Mouse (Mus musculus) neural tube, embryonic 13.5 days (tissue): ENCODE measurements around the gene Vwa7. TPM values are rescaled to one million over a fixed set of nuclear protein-coding genes. Genes with fewer than 3 reads are reported as not detected.

ENCODE experiments used
- ATAC-seq: fragments of 200-750 bp; cut with Nextera tagmentation; 2 replicates; pipeline ENCODE4 v1.8.0; 2017; ENCODE audit warnings: low read depth, mild to moderate bottlenecking, moderate TSS enrichment, moderate library complexity
- H3K27ac ChIP-seq: fragments of 300-500 bp; sonication (generic); replicated peaks from 2 replicates; pipeline ENCODE4 v1.5.1; 2015; ENCODE audit warnings: moderate library complexity, mild to moderate bottlenecking, inconsistent platforms
- H3K27me3 ChIP-seq: fragments of 300-500 bp; sonication (generic); 2 replicates; pipeline ENCODE4 v1.6.1; 2015; ENCODE audit warnings: mild to moderate bottlenecking, inconsistent platforms
- H3K36me3 ChIP-seq: fragments of 300-500 bp; sonication (generic); 2 replicates; pipeline ENCODE4 v1.6.1; 2015; ENCODE audit warnings: mild to moderate bottlenecking, inconsistent platforms
- H3K4me1 ChIP-seq: fragments of 300-500 bp; sonication (generic); replicated peaks from 2 replicates; pipeline ENCODE4 v1.6.1; 2015; ENCODE audit warnings: inconsistent platforms
- H3K4me2 ChIP-seq: fragments of 300-500 bp; sonication (generic); 2 replicates; pipeline ENCODE4 v1.6.1; 2015; ENCODE audit warnings: inconsistent platforms, mild to moderate bottlenecking, moderate library complexity
- H3K4me3 ChIP-seq: fragments of 300-500 bp; sonication (generic); 2 replicates; pipeline ENCODE4 v1.5.1; 2015; ENCODE audit warnings: mild to moderate bottlenecking, inconsistent platforms
- H3K9ac ChIP-seq: fragments of 300-500 bp; sonication (generic); 2 replicates; pipeline ENCODE4 v1.6.1; 2015; ENCODE audit warnings: moderate library complexity, mild to moderate bottlenecking, inconsistent platforms
- H3K9me3 ChIP-seq: fragments of 300-500 bp; sonication (generic); 2 replicates; pipeline ENCODE4 v1.6.1; 2016; ENCODE audit warnings: inconsistent platforms
- WGBS: fragments of 180-500 bp; shearing (Covaris S2); methylation state at CpG from one replicate; pipeline ENCODE4 v1.1.7; 2015; 5-methylcytosine and 5-hydroxymethylcytosine counted together
- polyA plus RNA-seq: library from polyadenylated mRNA; unstranded; fragments of >200 nt; fragmentation: Nextera tagmentation; extraction: Ambion mirVana; gene quantifications from 2 replicates; pipeline ENCODE4 v1.2.1, GENCODE M21; 2015

The Vwa7 gene
- polyA plus RNA-seq, 1 experiment from 2014 or later = 0.18 TPM

GRCm38 (mm10) chr17:35051156-35052086 lies 35.0 kb downstream of the Vwa7 start:
- Histone ChIP-seq H3K9ac (peak overlapping the region; percentile 78), H3K27me3 (no peaks in the 10 kb centered on the region), H3K27ac (peak overlapping the region; percentile 95), H3K9me3 (no peaks in the 10 kb centered on the region), H3K4me3 (peak overlapping the region; percentile 45), H3K36me3 (peaks cover 23% of the 10 kb centered on the region), H3K4me2 (peak overlapping the region; percentile 64), H3K4me1 (peaks cover 49% of the 10 kb centered on the region)
- WGBS = 2% methylated on average over 21 of the region's 21 CpGs
- ATAC-seq = peak; percentile 57

- 86% methylated on average over 12 of the region's 12 CpGs for WGBS
These were observed 36.0 kb downstream of the Vwa7 start for GRCm38 (mm10) chr17:35052271-35052798.

GRCm38 (mm10) chr17:35055691-35056495 lies 39.5 kb downstream of the Vwa7 start:
- H3K4me3 ChIP-seq = no peak overlapping the region
- no peak overlapping the region for H3K27ac ChIP-seq
- no peaks in the 10 kb centered on the region for H3K27me3 ChIP-seq
- WGBS = 90% methylated on average over 7 of the region's 7 CpGs
- peaks cover 43% of the 10 kb centered on the region for H3K4me1 ChIP-seq
- peaks cover 28% of the 10 kb centered on the region for H3K36me3 ChIP-seq
- H3K9me3 ChIP-seq = no peaks in the 10 kb centered on the region
- H3K9ac ChIP-seq = no peak overlapping the region
- no peak for ATAC-seq
- H3K4me2 ChIP-seq = no peak overlapping the region

More at GRCm38 (mm10) chr17:35052271-35052798, 36.0 kb downstream of the Vwa7 start:
- Histone ChIP-seq H3K27me3 (no peaks in the 10 kb centered on the region), H3K4me2 (peak overlapping the region; percentile 64), H3K4me1 (peaks cover 44% of the 10 kb centered on the region), H3K4me3 (peak overlapping the region; percentile 45), H3K36me3 (peaks cover 23% of the 10 kb centered on the region), H3K9me3 (no peaks in the 10 kb centered on the region), H3K9ac (peak overlapping the region; percentile 78), H3K27ac (peak overlapping the region; percentile 95)
- ATAC-seq = no peak

- no peak overlapping the region for H3K9ac ChIP-seq
- H3K4me1 ChIP-seq = peaks cover 39% of the 10 kb centered on the region
- H3K27me3 ChIP-seq = no peaks in the 10 kb centered on the region
- H3K27ac ChIP-seq = no peak overlapping the region
- no peak for ATAC-seq
- 79% methylated on average over 3 of the region's 3 CpGs for WGBS
- H3K4me3 ChIP-seq = no peak overlapping the region
- H3K4me2 ChIP-seq = no peak overlapping the region
- H3K9me3 ChIP-seq = no peaks in the 10 kb centered on the region
- peaks cover 38% of the 10 kb centered on the region for H3K36me3 ChIP-seq
These were observed 40.7 kb downstream of the Vwa7 start for GRCm38 (mm10) chr17:35057090-35057489.

DNA sequence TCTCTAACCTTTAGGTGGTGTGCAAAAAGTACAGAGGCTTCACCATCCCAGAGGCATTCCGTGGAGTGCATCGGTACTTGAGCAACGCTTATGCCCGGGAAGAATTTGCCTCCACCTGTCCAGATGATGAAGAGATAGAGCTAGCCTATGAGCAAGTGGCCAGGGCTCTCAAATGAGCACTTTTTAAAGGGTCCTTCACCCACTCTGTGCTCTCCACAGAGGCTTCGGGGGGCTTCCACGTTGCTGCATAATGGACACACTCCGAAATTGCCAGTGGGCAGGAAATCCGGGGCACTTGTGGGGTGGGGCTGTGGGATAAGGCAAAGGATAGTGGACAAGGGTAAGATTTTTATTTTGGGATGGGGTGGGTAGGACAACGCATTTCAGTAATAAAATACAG lies 41.9 kb downstream of the Vwa7 start:
- H3K4me2 ChIP-seq = peak overlapping the region; percentile 94
- peaks cover 41% of the 10 kb centered on the region for H3K36me3 ChIP-seq
- H3K4me3 ChIP-seq = peak overlapping the region; percentile 79
- WGBS = 67% methylated on average over 9 of the region's 9 CpGs
- H3K9me3 ChIP-seq = no peaks in the 10 kb centered on the region
- peaks cover 30% of the 10 kb centered on the region for H3K4me1 ChIP-seq
- H3K27me3 ChIP-seq = peaks cover 6% of the 10 kb centered on the region
- peak overlapping the region; percentile 87 for H3K9ac ChIP-seq
- ATAC-seq = 0 out of 2 replicates have a peak, but pooled peaks have one; percentile 0
- peak overlapping the region; percentile 87 for H3K27ac ChIP-seq

GRCm38 (mm10) chr17:35058911-35059892 lies 42.8 kb downstream of the Vwa7 start, which contains the start of gene Ddah2:
Gene Ddah2 (plus strand): TSS chr17:35059035.
- under 1% methylated on average over 57 of the region's 57 CpGs for WGBS
- peaks cover 15% of the 10 kb centered on the region for H3K27me3 ChIP-seq
- peak; percentile 94 for ATAC-seq
- H3K4me1 ChIP-seq = peaks cover 30% of the 10 kb centered on the region
- no peaks in the 10 kb centered on the region for H3K9me3 ChIP-seq
- peak within 1 kb of the TSS; percentile 87 for H3K9ac ChIP-seq
- H3K27ac ChIP-seq = peak within 1 kb of the TSS; percentile 87
- H3K4me2 ChIP-seq = peak within 1 kb of the TSS; percentile 94
- peaks cover 38% of the 10 kb centered on the region for H3K36me3 ChIP-seq
- H3K4me3 ChIP-seq = peak within 1 kb of the TSS; percentile 79

DNA sequence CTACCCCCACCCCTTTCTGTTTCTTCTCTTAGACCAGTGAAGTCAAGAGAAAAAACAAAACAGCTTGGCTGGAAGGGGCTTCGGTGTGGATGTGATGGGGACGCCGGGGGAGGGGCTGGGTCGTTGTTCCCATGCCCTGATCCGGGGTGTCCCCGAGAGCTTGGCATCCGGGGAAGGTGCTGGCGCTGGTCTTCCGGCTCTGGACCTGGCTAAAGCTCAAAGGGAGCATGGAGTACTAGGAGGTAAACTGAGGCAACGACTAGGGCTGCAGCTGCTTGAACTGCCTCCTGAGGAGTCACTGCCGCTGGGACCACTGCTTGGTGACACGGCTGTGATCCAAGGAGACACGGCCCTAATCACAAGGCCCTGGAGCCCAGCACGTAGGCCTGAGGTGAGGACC lies 43.7 kb downstream of the Vwa7 start:
- peaks cover 24% of the 10 kb centered on the region for H3K27me3 ChIP-seq
- peaks cover 36% of the 10 kb centered on the region for H3K36me3 ChIP-seq
- H3K9me3 ChIP-seq = no peaks in the 10 kb centered on the region
- peak overlapping the region; percentile 79 for H3K4me3 ChIP-seq
- peaks cover 37% of the 10 kb centered on the region for H3K4me1 ChIP-seq
- H3K4me2 ChIP-seq = peak overlapping the region; percentile 94
- ATAC-seq = no peak
- 29% methylated on average over 14 of the region's 14 CpGs for WGBS
- H3K27ac ChIP-seq = no peak overlapping the region
- peak overlapping the region; percentile 87 for H3K9ac ChIP-seq

DNA sequence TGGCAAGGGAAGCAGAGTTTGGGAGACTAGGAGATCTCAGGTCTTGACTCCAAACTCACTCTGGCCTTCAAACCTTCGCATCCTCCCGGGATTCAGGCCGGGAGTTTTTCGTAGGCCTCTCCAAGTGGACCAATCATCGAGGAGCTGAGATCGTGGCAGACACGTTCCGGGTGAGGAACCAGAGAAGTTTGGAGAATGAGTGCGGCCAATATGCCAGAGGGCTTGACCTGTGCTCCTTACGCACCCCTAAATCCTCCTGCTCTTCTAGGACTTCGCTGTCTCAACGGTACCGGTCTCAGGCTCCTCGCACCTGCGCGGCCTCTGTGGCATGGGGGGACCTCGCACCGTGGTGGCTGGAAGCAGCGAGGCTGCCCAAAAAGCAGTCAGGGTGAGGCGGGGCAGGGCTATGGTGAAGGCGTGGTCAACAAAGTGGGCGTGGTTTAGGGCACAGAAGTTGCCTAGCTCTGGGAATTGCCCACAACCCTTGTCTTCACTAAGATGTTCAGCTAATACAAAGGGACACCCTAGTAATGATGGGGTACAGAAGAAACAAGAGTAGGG lies 44.4 kb downstream of the Vwa7 start:
- Histone ChIP-seq H3K4me2 (peak overlapping the region; percentile 94), H3K27me3 (peaks cover 31% of the 10 kb centered on the region), H3K27ac (no peak overlapping the region), H3K36me3 (peaks cover 32% of the 10 kb centered on the region), H3K4me3 (peak overlapping the region; percentile 79), H3K9ac (peak overlapping the region; percentile 87), H3K9me3 (no peaks in the 10 kb centered on the region), H3K4me1 (peaks cover 43% of the 10 kb centered on the region)
- WGBS = 52% methylated on average over 22 of the region's 22 CpGs
- ATAC-seq = no peak

DNA sequence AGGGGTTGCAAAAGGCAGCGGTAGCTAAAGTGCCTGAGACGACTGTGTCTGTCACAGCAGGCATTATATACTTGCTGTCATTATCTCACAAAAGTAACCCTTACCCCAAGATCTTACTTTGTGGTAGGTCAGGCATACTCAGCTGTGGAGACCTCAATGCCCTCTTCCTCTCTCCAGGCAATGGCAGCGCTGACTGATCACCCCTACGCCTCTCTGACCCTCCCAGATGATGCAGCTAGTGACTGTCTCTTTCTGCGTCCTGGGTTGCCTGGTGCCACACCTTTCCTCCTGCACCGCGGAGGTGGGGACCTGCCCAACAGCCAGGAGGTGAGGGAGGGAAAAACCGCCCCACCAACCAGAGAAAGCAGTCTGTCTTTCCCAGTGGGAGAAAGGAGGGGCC lies 44.9 kb downstream of the Vwa7 start:
- 78% methylated on average over 8 of the region's 8 CpGs for whole genome bisulfite sequencing
- peaks cover 43% of the 10 kb centered on the region for H3K4me1 ChIP-seq
- no peak overlapping the region for H3K9ac ChIP-seq
- H3K27me3 ChIP-seq = peaks cover 36% of the 10 kb centered on the region
- H3K4me2 ChIP-seq = no peak overlapping the region
- no peak for ATAC-seq
- H3K27ac ChIP-seq = no peak overlapping the region
- peaks cover 27% of the 10 kb centered on the region for H3K36me3 ChIP-seq
- H3K4me3 ChIP-seq = no peak overlapping the region
- H3K9me3 ChIP-seq = no peaks in the 10 kb centered on the region

DNA sequence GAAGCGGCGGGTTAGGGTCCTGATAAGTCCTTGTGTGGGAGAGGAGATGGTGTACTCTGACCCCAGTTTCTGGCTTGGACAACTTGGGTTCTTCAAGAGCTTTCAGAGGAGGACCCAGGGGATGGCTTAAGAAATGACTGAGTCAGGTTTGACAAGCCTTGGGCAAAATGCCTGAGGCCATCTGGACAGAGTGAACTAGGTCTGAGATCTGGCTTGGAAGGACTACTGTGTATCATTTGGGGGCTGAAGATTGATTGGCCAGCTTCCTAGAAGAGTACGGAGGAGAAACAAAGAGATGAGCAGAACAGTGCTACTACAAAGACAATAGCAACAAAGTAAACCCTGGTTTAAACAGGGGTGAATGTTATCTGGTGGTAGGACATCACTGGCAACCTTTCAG lies 47.1 kb downstream of the Vwa7 start:
- Histone ChIP-seq H3K4me3 (no peak overlapping the region), H3K4me2 (no peak overlapping the region), H3K27ac (no peak overlapping the region), H3K9me3 (no peaks in the 10 kb centered on the region), H3K4me1 (peaks cover 39% of the 10 kb centered on the region), H3K27me3 (peaks cover 54% of the 10 kb centered on the region), H3K36me3 (peaks cover 26% of the 10 kb centered on the region), H3K9ac (no peak overlapping the region)
- no peak for ATAC-seq
- 87% methylated on average over 3 of the region's 3 CpGs for WGBS
